Mouse (Mus musculus): ENCODE measurements around the gene Zcchc7. TPM values are rescaled to one million over a fixed set of nuclear protein-coding genes. Genes with fewer than 3 reads are reported as not detected.

Gene Zcchc7
- total and polyA plus RNA-seq, 3 experiments: 17.8 to 18.2 TPM; not detected in 1

- DNase-seq (ENCODE audit: low read depth, low spot score): no peak
- Histone ChIP-seq H3K79me2 (ENCODE audit: control insufficient read depth, insufficient read depth, low read length, poor library complexity) (peaks cover 12% of the 10 kb centered on the region), H3K9ac (ENCODE audit: control insufficient read depth, low read depth, low read length, poor library complexity, severe bottlenecking) (no peak overlapping the region), H3K4me3 (ENCODE audit: control insufficient read depth in 1 of 2, insufficient read depth in 1 of 2, low read depth in 2 of 2, low read length in 2 of 2) (no peak overlapping the region), H3K36me3 (ENCODE audit: control insufficient read depth in 1 of 2, insufficient read depth in 2 of 2, low read length in 2 of 2) (peaks cover 13 to 16% of the 10 kb centered on the region in 2 experiments), H3K4me1 (ENCODE audit: control insufficient read depth in 1 of 2, insufficient read depth in 2 of 2, low read length in 2 of 2) (peaks cover 2 to 14% of the 10 kb centered on the region in 2 experiments; a peak in 3 of 4 replicates), H3K27ac (ENCODE audit: control insufficient read depth, low read depth, low read length) (no peak overlapping the region), H3K9me3 (replicated peaks; ENCODE audit: insufficient read depth, low read length) (no peaks in the 10 kb centered on the region), H3K27me3 (ENCODE audit: control insufficient read depth in 1 of 2, insufficient read depth in 2 of 2, low read length in 2 of 2) (no peaks in the 10 kb centered on the region)
- TF ChIP-seq TAL1 (IDR thresholded peaks at IDR 0.05; ENCODE audit: low read length) (no peak), SIN3A (IDR thresholded peaks at IDR 0.05; ENCODE audit: low read length) (no peak), USF1 (IDR thresholded peaks at IDR 0.05; ENCODE audit: low read depth, low read length) (no peak), ZKSCAN1 (IDR thresholded peaks at IDR 0.05; ENCODE audit: low read depth, low read length) (no peak), MAFK (IDR thresholded peaks at IDR 0.05; ENCODE audit: borderline replicate concordance, low read depth, low read length) (no peak), MAZ (IDR thresholded peaks at IDR 0.05; ENCODE audit: low read depth, low read length) (no peak), MXI1 (IDR thresholded peaks at IDR 0.05; ENCODE audit: low read depth, low read length) (no peak), KAT2A (conservative IDR thresholded peaks at IDR 0.05; ENCODE audit: low read depth, low read length) (no peak), TCF12 (IDR thresholded peaks at IDR 0.05; ENCODE audit: low read depth, low read length) (no peak), E2F4 (IDR thresholded peaks at IDR 0.05; ENCODE audit: borderline replicate concordance, low read depth, low read length) (no peak), UBTF (IDR thresholded peaks at IDR 0.05; ENCODE audit: borderline replicate concordance, insufficient read depth, low read depth, low read length) (no peak), USF2 (IDR thresholded peaks at IDR 0.05; ENCODE audit: borderline replicate concordance in 1 of 2, insufficient read depth in 1 of 2, low read depth in 1 of 2, low read length in 2 of 2) (no peak), GATA1 (IDR thresholded peaks at IDR 0.05; ENCODE audit: low read depth, low read length) (no peak), GABPA (IDR thresholded peaks at IDR 0.05; ENCODE audit: low read depth, low read length) (no peak), ZC3H11A (IDR thresholded peaks at IDR 0.05; ENCODE audit: low read depth, low read length) (no peak)
Observed at GRCm38 (mm10) chr4:44777711-44778110, 22.0 kb downstream of the Zcchc7 start.

- no peak overlapping the region for H3K4me3 ChIP-seq (ENCODE audit: control insufficient read depth in 1 of 2, insufficient read depth in 1 of 2, low read depth in 2 of 2, low read length in 2 of 2)
- peaks cover 2 to 11% of the 10 kb centered on the region in 2 experiments; a peak in 3 of 4 replicates for H3K4me1 ChIP-seq (ENCODE audit: control insufficient read depth in 1 of 2, insufficient read depth in 2 of 2, low read length in 2 of 2)
Observed at GRCm38 (mm10) chr4:44778316-44778715, 22.6 kb downstream of the Zcchc7 start.

More at GRCm38 (mm10) chr4:44778316-44778715, 22.6 kb downstream of the Zcchc7 start:
- DNase-seq (ENCODE audit: low read depth, low spot score): no peak
- no peaks in the 10 kb centered on the region for H3K27me3 ChIP-seq (ENCODE audit: control insufficient read depth in 1 of 2, insufficient read depth in 2 of 2, low read length in 2 of 2)
- TF ChIP-seq POLR2AphosphoS5 (IDR thresholded peaks at IDR 0.05; ENCODE audit: borderline replicate concordance, low read depth, low read length): no peak
- TF ChIP-seq TAL1 (IDR thresholded peaks at IDR 0.05; ENCODE audit: low read length): no peak
- TF ChIP-seq ZMIZ1 (IDR thresholded peaks at IDR 0.05; ENCODE audit: low read depth, low read length): no peak
- TF ChIP-seq UBTF (IDR thresholded peaks at IDR 0.05; ENCODE audit: borderline replicate concordance, insufficient read depth, low read depth, low read length): no peak
- no peak for TF ChIP-seq MAX (IDR thresholded peaks at IDR 0.05; ENCODE audit: low read length)
- TF ChIP-seq MAZ (IDR thresholded peaks at IDR 0.05; ENCODE audit: low read depth, low read length): no peak
- no peak for TF ChIP-seq POLR2AphosphoS2 (IDR thresholded peaks at IDR 0.05; ENCODE audit: low read length)
- TF ChIP-seq JUND (IDR thresholded peaks at IDR 0.05; ENCODE audit: low read depth, low read length): no peak
- TF ChIP-seq MYB (IDR thresholded peaks at IDR 0.05; ENCODE audit: low read depth, low read length): no peak
- TF ChIP-seq NELFE (IDR thresholded peaks at IDR 0.05; ENCODE audit: low read depth, low read length): no peak
- TF ChIP-seq GATA1 (IDR thresholded peaks at IDR 0.05; ENCODE audit: low read depth, low read length): no peak
- no peak for TF ChIP-seq USF2 (IDR thresholded peaks at IDR 0.05; ENCODE audit: borderline replicate concordance in 1 of 2, insufficient read depth in 1 of 2, low read depth in 1 of 2, low read length in 2 of 2)
- no peak for TF ChIP-seq USF1 (IDR thresholded peaks at IDR 0.05; ENCODE audit: low read depth, low read length)
- TF ChIP-seq POLR2A (IDR thresholded peaks at IDR 0.05; ENCODE audit: control insufficient read depth in 1 of 2, insufficient read depth in 1 of 2, low read depth in 1 of 2, low read length in 2 of 2, poor library complexity in 1 of 2): no peak
- no peak for TF ChIP-seq E2F4 (IDR thresholded peaks at IDR 0.05; ENCODE audit: borderline replicate concordance, low read depth, low read length)
- TF ChIP-seq RAD21 (IDR thresholded peaks at IDR 0.05; ENCODE audit: low read depth, low read length): no peak
- H3K9me3 ChIP-seq (replicated peaks; ENCODE audit: insufficient read depth, low read length): no peaks in the 10 kb centered on the region
- H3K27ac ChIP-seq (ENCODE audit: control insufficient read depth, low read depth, low read length): no peak overlapping the region
- H3K9ac ChIP-seq (ENCODE audit: control insufficient read depth, low read depth, low read length, poor library complexity, severe bottlenecking): no peak overlapping the region
- peaks cover 12% of the 10 kb centered on the region for H3K79me2 ChIP-seq (ENCODE audit: control insufficient read depth, insufficient read depth, low read length, poor library complexity)
- H3K36me3 ChIP-seq (ENCODE audit: control insufficient read depth in 1 of 2, insufficient read depth in 2 of 2, low read length in 2 of 2): peaks cover 13 to 14% of the 10 kb centered on the region in 2 experiments

Data from MEL (cell line).